Mouse (Mus musculus) embryo, embryonic 10 days (tissue): ENCODE data around the gene Trpm8.

Experiments used
- DNase-seq: peaks from one replicate; pipeline ENCODE4 v3.0.0-alpha.2; 2015; ENCODE audit warnings: low spot score

Gene Trpm8

DNA sequence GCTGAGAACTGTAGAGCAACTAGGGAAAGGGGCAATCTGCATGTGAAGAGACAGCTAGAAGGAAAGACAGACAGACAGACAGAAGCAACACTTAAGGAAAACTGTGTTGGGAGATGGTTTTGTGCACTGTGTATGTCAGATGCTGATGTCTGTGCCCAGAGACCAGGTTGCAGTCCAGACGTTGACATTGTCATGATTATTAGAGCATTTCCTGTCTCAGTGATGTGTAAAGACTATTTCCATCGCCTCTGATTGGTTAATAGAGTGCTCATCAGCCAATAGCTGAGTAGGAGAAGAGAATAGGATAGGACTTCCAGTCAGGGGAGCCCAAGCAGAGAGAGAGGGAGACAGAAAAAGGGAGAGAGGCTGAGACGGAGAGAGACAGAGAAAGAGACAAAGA lies 155.1 kb downstream of the Trpm8 start:
- DNase-seq, result no peak

DNA sequence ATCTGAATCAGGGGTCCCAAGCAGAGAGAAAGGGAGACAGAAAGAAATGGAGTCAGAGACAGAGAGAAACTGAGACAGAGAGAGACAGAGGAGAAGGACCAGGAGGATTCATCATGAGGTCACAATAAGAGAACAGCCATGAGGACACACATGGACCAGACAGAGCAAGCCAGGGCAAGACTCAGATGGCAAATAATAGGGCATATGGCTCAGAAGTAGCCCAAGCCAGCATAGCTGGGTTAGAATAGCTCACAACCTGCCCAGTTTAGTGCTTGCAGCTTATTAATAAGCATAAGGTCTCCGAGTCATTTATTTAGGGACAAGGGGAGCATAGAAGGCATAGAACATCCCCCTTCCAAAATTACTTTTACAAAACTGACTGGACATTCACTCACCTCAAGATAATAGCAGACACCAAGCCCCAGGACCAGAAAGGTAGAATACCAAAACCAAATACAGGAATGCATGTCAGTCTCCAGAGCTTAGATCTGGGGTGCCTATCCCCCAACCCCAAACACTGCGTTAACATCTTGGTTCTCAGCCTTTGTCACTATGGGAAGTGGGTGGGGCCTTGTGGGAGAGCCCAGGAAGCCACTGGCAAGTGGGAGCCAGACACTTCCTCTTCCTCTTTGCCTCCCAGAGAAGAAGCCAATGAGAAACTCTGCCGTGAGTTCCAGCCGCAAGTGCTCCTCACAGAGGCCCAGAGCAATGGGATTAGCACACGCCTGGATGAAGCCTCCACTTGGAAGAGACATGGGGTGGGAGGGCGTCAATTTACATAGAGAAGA lies 155.8 kb downstream of the Trpm8 start:
- no peak for DNase-seq

DNA sequence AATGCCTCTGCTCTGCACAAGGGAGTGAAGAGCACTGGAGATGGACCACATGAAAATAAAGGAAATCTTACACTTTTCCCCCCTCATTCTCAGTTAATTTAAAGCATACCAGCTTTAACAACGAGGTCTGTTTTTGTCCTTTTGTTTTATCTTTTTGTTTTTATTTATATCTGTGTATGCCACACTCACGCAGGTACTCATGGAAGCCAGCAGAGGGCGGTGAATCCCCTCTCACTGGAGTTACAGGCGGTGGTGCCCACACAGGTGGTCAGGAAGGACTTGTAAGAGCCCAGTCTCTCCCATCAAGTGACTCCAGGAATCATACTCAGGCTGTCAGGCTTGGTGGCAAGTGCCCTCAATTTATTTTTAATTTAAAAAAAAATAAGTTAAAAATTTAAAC lies 156.6 kb downstream of the Trpm8 start:
- DNase-seq, result peak; percentile 34

DNA sequence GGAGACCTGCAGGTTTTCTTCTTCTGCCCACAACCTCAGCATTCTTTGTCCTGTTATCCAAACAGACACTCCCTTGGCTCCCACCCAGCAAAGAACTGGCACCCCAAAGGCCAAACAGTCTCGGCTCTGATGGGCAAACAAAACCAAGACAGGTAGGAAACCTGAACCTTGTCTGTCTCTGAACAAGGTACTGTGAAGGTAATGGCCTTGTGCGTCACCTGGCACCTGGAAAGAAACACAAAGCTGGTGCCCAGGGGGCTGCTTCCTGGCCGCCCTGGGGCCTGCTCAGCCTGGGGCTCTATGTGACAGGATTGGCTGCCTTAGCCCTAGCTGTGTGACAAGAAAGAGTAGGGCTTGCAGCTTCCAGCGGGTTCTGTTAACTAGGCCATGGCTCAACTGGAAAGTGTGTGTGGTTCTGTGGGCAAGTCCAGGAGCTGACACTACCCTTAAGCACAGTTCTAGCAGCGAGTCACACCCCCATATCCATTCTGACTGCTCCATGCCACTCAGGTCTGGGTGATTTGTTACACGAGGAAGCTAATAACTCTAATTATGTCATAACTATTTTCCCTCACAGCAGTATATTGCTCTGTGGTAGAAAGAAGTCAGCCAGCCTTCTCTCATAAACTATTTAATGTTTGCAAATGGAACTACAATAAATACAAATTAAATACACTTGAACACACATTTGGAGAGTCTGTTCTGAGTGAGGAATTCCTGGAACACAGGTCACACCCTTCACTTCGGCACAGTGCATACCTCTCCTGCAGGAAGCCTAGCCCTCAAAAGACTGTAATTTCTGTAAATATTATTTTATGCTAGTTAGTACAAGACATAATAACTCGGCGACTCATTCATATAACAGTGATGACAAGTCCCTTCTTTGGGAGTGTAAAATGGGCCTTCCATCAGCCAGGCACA lies 160.0 kb downstream of the Trpm8 start:
- DNase-seq, result no peak
